Mouse (Mus musculus): Measurements from ENCODE around the gene P2ry6. TPM values are rescaled to one million over a fixed set of nuclear protein-coding genes. Genes with fewer than 3 reads are reported as not detected.

P2ry6 gene
- polyA plus RNA-seq, 1 experiment = 0.04 TPM

- no peak overlapping the region for H3K4me3 ChIP-seq (ENCODE audit: insufficient read depth, poor library complexity, severe bottlenecking)
- H3K27me3 ChIP-seq (ENCODE audit: control insufficient read depth, insufficient read depth, insufficient read length) = no peaks in the 10 kb centered on the region
- no peak overlapping the region for H3ac ChIP-seq (ENCODE audit: control insufficient read depth, insufficient read length, low read depth)
- no peak for TF ChIP-seq MAX (IDR thresholded peaks at IDR 0.05)
- TF ChIP-seq FOSL1 (IDR thresholded peaks at IDR 0.05; ENCODE audit: insufficient read depth, low read length, poor library complexity, severe bottlenecking) = no peak
- TF ChIP-seq USF1 (IDR thresholded peaks at IDR 0.05; ENCODE audit: low read depth) = no peak
- no peak for TF ChIP-seq MYOD1 (IDR thresholded peaks at IDR 0.05; ENCODE audit: control insufficient read depth, insufficient read length, low read depth)
- TF ChIP-seq CEBPB (IDR thresholded peaks at IDR 0.05; ENCODE audit: low read depth) = no peak
- no peak for TF ChIP-seq CTCF (IDR thresholded peaks at IDR 0.05; ENCODE audit: control insufficient read depth, insufficient read depth, insufficient read length)
- TF ChIP-seq MYOG (IDR thresholded peaks at IDR 0.05; ENCODE audit: control insufficient read depth, extremely low read depth, insufficient read length) = no peak
- H3K36me3 ChIP-seq (ENCODE audit: control insufficient read depth, insufficient read depth) = no peaks in the 10 kb centered on the region
- H3K79me3 ChIP-seq (ENCODE audit: low read depth) = no peaks in the 10 kb centered on the region
- no peaks in the 10 kb centered on the region for H3K79me2 ChIP-seq (ENCODE audit: control insufficient read depth, insufficient read depth)
Measured at GRCm38 (mm10) chr7:100997215-100997614, 22.8 kb upstream of the P2ry6 start.

- no peak overlapping the region for H3K4me3 ChIP-seq (ENCODE audit: insufficient read depth, poor library complexity, severe bottlenecking)
- no peaks in the 10 kb centered on the region for H3K36me3 ChIP-seq (ENCODE audit: control insufficient read depth, insufficient read depth)
- TF ChIP-seq CTCF (IDR thresholded peaks at IDR 0.05; ENCODE audit: control insufficient read depth, insufficient read depth, insufficient read length) (no peak), MYOD1 (IDR thresholded peaks at IDR 0.05; ENCODE audit: control insufficient read depth, insufficient read length, low read depth) (no peak), FOSL1 (IDR thresholded peaks at IDR 0.05; ENCODE audit: insufficient read depth, low read length, poor library complexity, severe bottlenecking) (no peak), MAX (IDR thresholded peaks at IDR 0.05) (no peak), MYOG (IDR thresholded peaks at IDR 0.05; ENCODE audit: control insufficient read depth, extremely low read depth, insufficient read length) (no peak), USF1 (IDR thresholded peaks at IDR 0.05; ENCODE audit: low read depth) (no peak), CEBPB (IDR thresholded peaks at IDR 0.05; ENCODE audit: low read depth) (no peak)
- H3K27me3 ChIP-seq (ENCODE audit: control insufficient read depth, insufficient read depth, insufficient read length) = no peaks in the 10 kb centered on the region
- H3ac ChIP-seq (ENCODE audit: control insufficient read depth, insufficient read length, low read depth) = no peak overlapping the region
- no peaks in the 10 kb centered on the region for H3K79me3 ChIP-seq (ENCODE audit: low read depth)
- no peaks in the 10 kb centered on the region for H3K79me2 ChIP-seq (ENCODE audit: control insufficient read depth, insufficient read depth)
Measured at GRCm38 (mm10) chr7:100995951-100996350, 21.5 kb upstream of the P2ry6 start.

- TF ChIP-seq CEBPB (IDR thresholded peaks at IDR 0.05; ENCODE audit: low read depth) (no peak), FOSL1 (IDR thresholded peaks at IDR 0.05; ENCODE audit: insufficient read depth, low read length, poor library complexity, severe bottlenecking) (no peak), USF1 (IDR thresholded peaks at IDR 0.05; ENCODE audit: low read depth) (no peak), CTCF (IDR thresholded peaks at IDR 0.05; ENCODE audit: control insufficient read depth, insufficient read depth, insufficient read length) (no peak), MYOG (IDR thresholded peaks at IDR 0.05; ENCODE audit: control insufficient read depth, extremely low read depth, insufficient read length) (no peak), MYOD1 (IDR thresholded peaks at IDR 0.05; ENCODE audit: control insufficient read depth, insufficient read length, low read depth) (no peak), MAX (IDR thresholded peaks at IDR 0.05) (no peak)
- H3ac ChIP-seq (ENCODE audit: control insufficient read depth, insufficient read length, low read depth) = no peak overlapping the region
- H3K4me3 ChIP-seq (ENCODE audit: insufficient read depth, poor library complexity, severe bottlenecking) = no peak overlapping the region
- H3K36me3 ChIP-seq (ENCODE audit: control insufficient read depth, insufficient read depth) = no peaks in the 10 kb centered on the region
- H3K79me3 ChIP-seq (ENCODE audit: low read depth) = no peaks in the 10 kb centered on the region
- H3K27me3 ChIP-seq (ENCODE audit: control insufficient read depth, insufficient read depth, insufficient read length) = no peaks in the 10 kb centered on the region
- H3K79me2 ChIP-seq (ENCODE audit: control insufficient read depth, insufficient read depth) = no peaks in the 10 kb centered on the region
Measured at GRCm38 (mm10) chr7:100995260-100995864, 20.9 kb upstream of the P2ry6 start.

GRCm38 (mm10) chr7:100993166-100993565 lies 18.7 kb upstream of the P2ry6 start:
- Histone ChIP-seq H3ac (ENCODE audit: control insufficient read depth, insufficient read length, low read depth) (no peak overlapping the region), H3K79me2 (ENCODE audit: control insufficient read depth, insufficient read depth) (no peaks in the 10 kb centered on the region), H3K27me3 (ENCODE audit: control insufficient read depth, insufficient read depth, insufficient read length) (no peaks in the 10 kb centered on the region), H3K36me3 (ENCODE audit: control insufficient read depth, insufficient read depth) (no peaks in the 10 kb centered on the region), H3K4me3 (ENCODE audit: insufficient read depth, poor library complexity, severe bottlenecking) (no peak overlapping the region), H3K79me3 (ENCODE audit: low read depth) (no peaks in the 10 kb centered on the region)
- TF ChIP-seq CEBPB (IDR thresholded peaks at IDR 0.05; ENCODE audit: low read depth) (no peak), USF1 (IDR thresholded peaks at IDR 0.05; ENCODE audit: low read depth) (no peak), MYOD1 (IDR thresholded peaks at IDR 0.05; ENCODE audit: control insufficient read depth, insufficient read length, low read depth) (no peak)

GRCm38 (mm10) chr7:100991972-100992371 lies 17.5 kb upstream of the P2ry6 start:
- Histone ChIP-seq H3K79me3 (ENCODE audit: low read depth) (no peaks in the 10 kb centered on the region), H3ac (ENCODE audit: control insufficient read depth, insufficient read length, low read depth) (no peak overlapping the region), H3K36me3 (ENCODE audit: control insufficient read depth, insufficient read depth) (no peaks in the 10 kb centered on the region), H3K27me3 (ENCODE audit: control insufficient read depth, insufficient read depth, insufficient read length) (no peaks in the 10 kb centered on the region), H3K4me3 (ENCODE audit: insufficient read depth, poor library complexity, severe bottlenecking) (no peak overlapping the region), H3K79me2 (ENCODE audit: control insufficient read depth, insufficient read depth) (no peaks in the 10 kb centered on the region)
- TF ChIP-seq USF1 (IDR thresholded peaks at IDR 0.05; ENCODE audit: low read depth) (peak; percentile 82), CTCF (IDR thresholded peaks at IDR 0.05; ENCODE audit: control insufficient read depth, insufficient read depth, insufficient read length) (no peak)

- Histone ChIP-seq H3K79me3 (ENCODE audit: low read depth) (no peaks in the 10 kb centered on the region), H3K79me2 (ENCODE audit: control insufficient read depth, insufficient read depth) (no peaks in the 10 kb centered on the region), H3K4me3 (ENCODE audit: insufficient read depth, poor library complexity, severe bottlenecking) (no peak overlapping the region), H3K36me3 (ENCODE audit: control insufficient read depth, insufficient read depth) (no peaks in the 10 kb centered on the region), H3K27me3 (ENCODE audit: control insufficient read depth, insufficient read depth, insufficient read length) (no peaks in the 10 kb centered on the region), H3ac (ENCODE audit: control insufficient read depth, insufficient read length, low read depth) (no peak overlapping the region)
- no peak for TF ChIP-seq FOSL1 (IDR thresholded peaks at IDR 0.05; ENCODE audit: insufficient read depth, low read length, poor library complexity, severe bottlenecking)
Measured at GRCm38 (mm10) chr7:100990636-100991311, 16.3 kb upstream of the P2ry6 start.
